Mouse (Mus musculus): ENCODE data around the gene Vsir. TPM values are rescaled to one million over a fixed set of nuclear protein-coding genes. Genes with fewer than 3 reads are reported as not detected.

The Vsir gene
- total RNA-seq, 2 experiments from 2014 or later, result 4.7 TPM

- ATAC-seq (replicated peaks; ENCODE audit: low FRiP score, low TSS enrichment, poor library complexity, severe bottlenecking), result no peak
Observed at GRCm38 (mm10) chr10:60418137-60418536, 71.5 kb downstream of the Vsir start.

GRCm38 (mm10) chr10:60419624-60420023 lies 73.0 kb downstream of the Vsir start:
- ATAC-seq (replicated peaks; ENCODE audit: low FRiP score, low TSS enrichment, poor library complexity, severe bottlenecking), result no peak

Other genes with a start within 250 kb of the Vsir start
- 0.11 and 0.57 TPM in 2 replicates for gene Spock2, start 240.6 kb upstream of the Vsir start, total RNA-seq (2014; fragmentation: Nextera tagmentation)
- gene Spock2, start 240.6 kb upstream of the Vsir start, total RNA-seq (2017), result 0.15 and 0.33 TPM in 2 replicates
- gene Chst3, start 127.6 kb upstream of the Vsir start, total RNA-seq (2014; fragmentation: Nextera tagmentation), result 0.40 and 5.4 TPM in 2 replicates
- gene Chst3, start 127.6 kb upstream of the Vsir start, total RNA-seq (2017), result 0.11 TPM in 1 of 2 replicates, not detected in the other
- 82.8 and 89.3 TPM in 2 replicates for gene Psap, start 69.2 kb upstream of the Vsir start, total RNA-seq (2014; fragmentation: Nextera tagmentation)
- 84.3 and 86.1 TPM in 2 replicates for gene Psap, start 69.2 kb upstream of the Vsir start, total RNA-seq (2017)
- gene Gm17455, start 52.9 kb downstream of the Vsir start, total RNA-seq (2014; fragmentation: Nextera tagmentation), result not detected in 2 replicates
- not detected in 2 replicates for gene Gm17455, start 52.9 kb downstream of the Vsir start, total RNA-seq (2017)

All from megakaryocyte-erythroid progenitor cell, adult 5-6 weeks (primary cell).